Mouse (Mus musculus) cerebellum, adult 2 months (tissue): ENCODE measurements at regions not wholly inside any gene's neighbourhood (a gene's known extent, or its start where the extent isn't known, plus 50 kb on each side); places are given as distances from the start of the nearest gene placed in this dataset.

ENCODE experiments used
- CTCF ChIP-seq: fragments of 200-500 bp; IDR thresholded peaks from 2 replicates; pipeline ENCODE4 v1.5.1; 2011; ENCODE audit warnings: low read depth, mild to moderate bottlenecking, control low read depth, low read length, moderate library complexity, borderline replicate concordance; ENCODE audit not compliant: insufficient read depth
- POLR2A ChIP-seq: fragments of 200-500 bp; IDR thresholded peaks from 2 replicates; pipeline ENCODE4 v1.6.1; 2011; ENCODE audit warnings: low read length, control low read depth, borderline replicate concordance; ENCODE audit not compliant: insufficient read depth

DNA sequence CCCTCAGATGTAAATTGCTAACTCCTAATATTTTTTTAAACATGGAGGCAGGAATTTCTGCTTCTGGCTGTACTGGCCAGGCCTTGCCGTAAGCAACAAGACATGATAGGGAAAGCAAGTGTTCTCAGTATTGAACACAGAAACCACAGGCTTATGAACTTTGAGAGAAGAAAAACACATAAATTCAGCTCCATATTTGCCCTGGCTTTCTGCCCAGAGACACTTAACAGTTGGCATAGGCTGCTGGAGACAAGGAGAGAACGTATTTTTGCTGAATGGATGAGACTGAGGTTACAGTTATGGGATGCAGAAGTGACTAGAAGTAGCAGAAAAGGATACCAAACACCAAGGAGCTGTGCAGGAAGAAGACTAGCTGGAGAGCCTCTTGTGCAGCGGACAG lies 258.7 kb upstream of the Rbms1 start:
- TF ChIP-seq POLR2A (no peak), CTCF (no peak)
